8 mouse cellular contexts compared by ENCODE assay signal in genomic region chr6:58641056-58641799, GRCm38 (mm10). TPM values are rescaled to one million over a fixed set of nuclear protein-coding genes. Genes with fewer than 3 reads are reported as not detected.
DNase-seq lines count a peak whose midpoint lies in the region; ATAC-seq and TF ChIP-seq lines count a peak whose summit lies in the region.

No protein-coding gene starts in this region.

- DNase-seq in heart, postnatal 0 days (ENCODE audit: low spot score) = no peak
- no peak for DNase-seq in heart, postnatal 14 days
- DNase-seq in urinary bladder, adult 18-20 months (ENCODE audit: low spot score in 2 of 2) = no peak
- no peak for DNase-seq in spleen, adult 18-20 months

- H3K9me3 ChIP-seq in heart, postnatal 0 days (replicated peaks; ENCODE audit: control insufficient read depth, low read length) = no peaks in the 10 kb centered on the region
- no peaks in the 10 kb centered on the region for H3K9me3 ChIP-seq in embryonic facial prominence, embryonic 12.5 days
- no peaks in the 10 kb centered on the region for H3K9me3 ChIP-seq in kidney, embryonic 14.5 days (ENCODE audit: control insufficient read depth, low read length)
- no peaks in the 10 kb centered on the region for H3K9me3 ChIP-seq in midbrain, embryonic 16.5 days (replicated peaks; ENCODE audit: control insufficient read depth, low read length, poor library complexity, severe bottlenecking)

- no peaks in the 10 kb centered on the region for H3K36me3 ChIP-seq in heart, postnatal 0 days (replicated peaks; ENCODE audit: control insufficient read depth, insufficient read depth, low read length)
- H3K36me3 ChIP-seq in embryonic facial prominence, embryonic 12.5 days = no peaks in the 10 kb centered on the region
- no peaks in the 10 kb centered on the region for H3K36me3 ChIP-seq in kidney, embryonic 14.5 days (ENCODE audit: control insufficient read depth, insufficient read depth, low read length)
- no peaks in the 10 kb centered on the region for H3K36me3 ChIP-seq in midbrain, embryonic 16.5 days (ENCODE audit: control insufficient read depth, insufficient read depth, low read length)

- H3K9ac ChIP-seq in heart, postnatal 0 days (replicated peaks; ENCODE audit: low read depth, low read length) = peak overlapping the region; percentile 62
- H3K9ac ChIP-seq in embryonic facial prominence, embryonic 12.5 days = no peak overlapping the region
- peak overlapping the region; percentile 69; the same call in 1 of the 2 replicates for H3K9ac ChIP-seq in kidney, embryonic 14.5 days (ENCODE audit: low read depth, low read length)
- no peak overlapping the region for H3K9ac ChIP-seq in midbrain, embryonic 16.5 days (ENCODE audit: low read depth, low read length)

- H3K4me2 ChIP-seq in heart, postnatal 0 days (ENCODE audit: low read depth, low read length) = peak overlapping the region; percentile 62
- H3K4me2 ChIP-seq in embryonic facial prominence, embryonic 12.5 days (replicated peaks) = peak overlapping the region; percentile 76
- H3K4me2 ChIP-seq in kidney, embryonic 14.5 days (replicated peaks; ENCODE audit: low read depth, low read length) = peak overlapping the region; percentile 67
- peak overlapping the region; percentile 86 for H3K4me2 ChIP-seq in midbrain, embryonic 16.5 days (ENCODE audit: low read length)

- TF ChIP-seq CTCF in heart, postnatal 0 days (IDR thresholded peaks at IDR 0.05; ENCODE audit: low read depth) = no peak

- no peaks in the 10 kb centered on the region for H3K27me3 ChIP-seq in heart, postnatal 0 days (ENCODE audit: control insufficient read depth, insufficient read depth, low read length)
- no peaks in the 10 kb centered on the region for H3K27me3 ChIP-seq in embryonic facial prominence, embryonic 12.5 days
- no peaks in the 10 kb centered on the region for H3K27me3 ChIP-seq in kidney, embryonic 14.5 days (ENCODE audit: control insufficient read depth, insufficient read depth, low read length)
- H3K27me3 ChIP-seq in midbrain, embryonic 16.5 days (ENCODE audit: control insufficient read depth, insufficient read depth, low read depth, low read length) = no peaks in the 10 kb centered on the region

- intact Hi-C loops in heart, postnatal 14 days (cut with DNase I) = loop anchor here (5.0 kb wide), 1 partner anchor 34 kb away; no protein-coding TSS in a partner anchor

- peak overlapping the region; percentile 56 for H3K4me3 ChIP-seq in heart, postnatal 0 days (ENCODE audit: low read depth, low read length)
- H3K4me3 ChIP-seq in embryonic facial prominence, embryonic 12.5 days = peak overlapping the region; percentile 61
- H3K4me3 ChIP-seq in kidney, embryonic 14.5 days (ENCODE audit: low read length) = peak overlapping the region; percentile 72
- H3K4me3 ChIP-seq in midbrain, embryonic 16.5 days (ENCODE audit: low read depth, low read length) = peak overlapping the region; percentile 73; the same call in 1 of the 2 replicates

- ATAC-seq in heart, postnatal 0 days (ENCODE audit: insufficient read depth, low read depth) = no peak
- no peak for ATAC-seq in embryonic facial prominence, embryonic 12.5 days (ENCODE audit: insufficient number of reproducible peaks, insufficient read depth, low FRiP score, low TSS enrichment)
- ATAC-seq in kidney, embryonic 14.5 days (ENCODE audit: low FRiP score, low TSS enrichment) = no peak
- no peak for ATAC-seq in midbrain, embryonic 16.5 days
- no peak for ATAC-seq in megakaryocyte progenitor cell, adult 5-6 weeks (replicated peaks; ENCODE audit: poor library complexity)

- WGBS in heart, postnatal 0 days = 32% methylated on average over 11 of the region's 11 CpGs
- 36% methylated on average over 11 of the region's 11 CpGs for WGBS in embryonic facial prominence, embryonic 12.5 days
- WGBS in kidney, embryonic 14.5 days = 26% methylated on average over 11 of the region's 11 CpGs
- 56% methylated on average over 11 of the region's 11 CpGs for WGBS in midbrain, embryonic 16.5 days

- H3K4me1 ChIP-seq in heart, postnatal 0 days (ENCODE audit: control insufficient read depth, insufficient read depth) = peaks cover 6% of the 10 kb centered on the region; the same call in 1 of the 2 replicates
- peaks cover 4% of the 10 kb centered on the region; the same call in 1 of the 2 replicates for H3K4me1 ChIP-seq in embryonic facial prominence, embryonic 12.5 days
- H3K4me1 ChIP-seq in kidney, embryonic 14.5 days (ENCODE audit: control insufficient read depth, insufficient read depth, low read length) = no peaks in the 10 kb centered on the region
- peaks cover 5% of the 10 kb centered on the region for H3K4me1 ChIP-seq in midbrain, embryonic 16.5 days (ENCODE audit: control insufficient read depth, insufficient read depth, low read length)

- no peak for TF ChIP-seq EP300 in heart, postnatal 0 days (IDR thresholded peaks at IDR 0.05; ENCODE audit: low read depth)

- no peak overlapping the region; the same call in 1 of the 2 replicates for H3K27ac ChIP-seq in heart, postnatal 0 days (ENCODE audit: low read depth)
- H3K27ac ChIP-seq in embryonic facial prominence, embryonic 12.5 days = no peak overlapping the region
- no peak overlapping the region for H3K27ac ChIP-seq in kidney, embryonic 14.5 days (ENCODE audit: low read depth, low read length)
- no peak overlapping the region for H3K27ac ChIP-seq in midbrain, embryonic 16.5 days (ENCODE audit: low read length)

RNA-seq across cellular contexts. Expression of gene Abcg2, which starts 56.9 kb away (rescaled TPM):
- total RNA-seq in heart, postnatal 0 days (2014; rRNA removed; ENCODE audit: low replicate concordance) = 59.8 and 74.3 TPM in 2 replicates
- polyA plus RNA-seq in heart, postnatal 0 days (2015; fragmentation: Nextera tagmentation; extraction: Ambion mirVana) = 42.1 and 47.3 TPM in 2 replicates
- 10 to 100 TPM; 33.9 to 34.1 TPM for total RNA-seq in heart, postnatal 14 days (2021)
- 54.2 and 61.9 TPM in 2 replicates for polyA plus RNA-seq in embryonic facial prominence, embryonic 12.5 days (2016; fragmentation: Nextera tagmentation; extraction: Ambion mirVana)
- 66.8 and 76.6 TPM in 2 replicates for polyA plus RNA-seq in kidney, embryonic 14.5 days (2014; fragmentation: Nextera tagmentation; extraction: Ambion mirVana)
- 30.0 and 35.5 TPM in 2 replicates for polyA plus RNA-seq in midbrain, embryonic 16.5 days (2015; fragmentation: Nextera tagmentation; extraction: Ambion mirVana)
- total RNA-seq in megakaryocyte progenitor cell, adult 5-6 weeks (2015) = 26.8 and 27.9 TPM in 2 replicates
- total RNA-seq in megakaryocyte progenitor cell, adult 5-6 weeks (2017) = 29.7 and 67.5 TPM in 2 replicates

Comparison
In these comparisons a context has a peak if more than half of its experiments do, and no peak if none do; other contexts are left out.
1. H3K9ac ChIP-seq: peak in heart, postnatal 0 days (single experiment) and kidney, embryonic 14.5 days (single experiment); none in embryonic facial prominence, embryonic 12.5 days (single experiment) and midbrain, embryonic 16.5 days (single experiment).
2. Peak in every context shown above with its lines, with median percentiles within 50 percentile points of each other: H3K4me2 ChIP-seq and H3K4me3 ChIP-seq.